Mouse (Mus musculus): ENCODE results near the gene Rps6kb1. TPM values are rescaled to one million over a fixed set of nuclear protein-coding genes. Genes with fewer than 3 reads are reported as not detected.
A peak's percentile ranks its signal among the peaks of the same experiment; 100 is the strongest.

The Rps6kb1 gene
- 10 to 100 TPM; 16.5 to 24.5 (median 23.9) TPM for total RNA-seq (2022)

DNA sequence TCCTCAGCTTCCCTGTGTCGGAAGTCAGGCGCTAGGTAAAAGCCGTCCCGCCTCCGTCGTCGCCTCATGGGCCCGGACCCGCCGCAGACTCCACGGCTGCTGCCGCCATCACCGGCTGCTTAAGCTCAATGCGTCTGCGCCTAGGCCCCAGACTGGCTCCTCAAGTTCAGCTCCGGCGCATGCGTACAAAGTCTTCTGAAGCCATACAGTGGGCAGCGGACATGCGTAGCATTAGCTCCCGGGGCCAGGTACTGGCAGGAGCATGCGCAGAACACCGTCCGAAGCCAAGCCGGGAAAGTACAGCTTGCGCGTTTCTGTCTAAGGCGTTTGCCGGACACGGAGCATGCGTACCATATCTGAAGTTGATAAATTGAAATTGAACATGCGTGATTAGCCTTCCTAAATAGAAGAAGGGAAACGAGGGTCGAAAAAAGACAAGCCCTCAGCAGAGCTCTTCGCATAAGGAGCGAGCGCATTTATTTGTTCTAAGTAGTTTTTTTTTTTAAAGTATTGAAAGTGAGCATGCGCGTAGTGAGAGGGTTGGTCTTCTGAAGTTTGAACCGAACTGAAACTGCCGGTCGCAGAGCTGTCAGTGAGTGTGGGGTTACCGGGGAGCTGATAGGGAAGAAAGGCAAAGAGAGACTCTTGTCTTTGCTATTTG lies at the start of gene Rps6kb1, which contains the start of gene Tubd1:
Rps6kb1 (minus strand) TSS at position 167 of the 661 bp plus-strand sequence.
Tubd1 (plus strand) TSS at position 353 of the 661 bp plus-strand sequence.
- DNase-seq (ENCODE audit: low spot score) = peak; percentile 99

DNA sequence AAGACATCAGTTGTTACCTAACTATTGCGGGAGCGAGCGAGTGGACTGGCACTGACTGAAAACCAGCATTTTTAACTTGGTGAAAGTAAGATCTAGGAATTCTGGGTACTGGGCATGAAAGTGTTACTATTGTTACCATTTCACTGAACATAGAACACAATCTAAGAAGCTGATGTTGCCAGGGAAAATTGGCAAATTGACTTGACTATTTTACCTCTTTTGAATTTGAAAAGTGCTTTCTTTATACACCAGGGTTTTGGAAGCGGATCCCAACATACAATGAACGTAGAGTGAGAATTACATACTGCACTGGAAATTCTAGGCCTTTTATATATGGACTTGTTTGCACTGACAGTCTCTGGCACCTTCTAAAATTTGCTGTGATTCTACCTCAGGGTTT lies 48.8 kb upstream of the Rps6kb1 start:
- no peak for DNase-seq (ENCODE audit: low spot score)

DNA sequence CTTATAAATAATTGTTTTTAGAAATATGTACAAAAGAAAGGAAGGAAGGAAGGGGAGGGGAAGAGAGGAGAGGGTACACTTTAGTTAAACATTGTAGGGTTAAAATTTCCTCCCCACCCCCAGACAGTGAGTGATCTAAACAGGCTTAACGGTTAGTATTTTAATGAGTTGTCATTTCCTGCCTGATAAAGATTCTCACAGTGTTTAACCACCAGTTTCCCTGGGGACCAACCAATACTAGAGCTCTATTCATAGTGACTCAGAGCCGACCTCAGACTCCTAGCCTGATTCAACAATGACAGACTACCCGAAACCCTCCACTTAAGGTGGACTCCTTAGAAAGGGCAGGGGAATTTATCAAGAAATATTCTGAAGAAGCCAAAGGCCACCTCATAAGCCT lies 48.4 kb upstream of the Rps6kb1 start:
- DNase-seq (ENCODE audit: low spot score) = no peak

DNA sequence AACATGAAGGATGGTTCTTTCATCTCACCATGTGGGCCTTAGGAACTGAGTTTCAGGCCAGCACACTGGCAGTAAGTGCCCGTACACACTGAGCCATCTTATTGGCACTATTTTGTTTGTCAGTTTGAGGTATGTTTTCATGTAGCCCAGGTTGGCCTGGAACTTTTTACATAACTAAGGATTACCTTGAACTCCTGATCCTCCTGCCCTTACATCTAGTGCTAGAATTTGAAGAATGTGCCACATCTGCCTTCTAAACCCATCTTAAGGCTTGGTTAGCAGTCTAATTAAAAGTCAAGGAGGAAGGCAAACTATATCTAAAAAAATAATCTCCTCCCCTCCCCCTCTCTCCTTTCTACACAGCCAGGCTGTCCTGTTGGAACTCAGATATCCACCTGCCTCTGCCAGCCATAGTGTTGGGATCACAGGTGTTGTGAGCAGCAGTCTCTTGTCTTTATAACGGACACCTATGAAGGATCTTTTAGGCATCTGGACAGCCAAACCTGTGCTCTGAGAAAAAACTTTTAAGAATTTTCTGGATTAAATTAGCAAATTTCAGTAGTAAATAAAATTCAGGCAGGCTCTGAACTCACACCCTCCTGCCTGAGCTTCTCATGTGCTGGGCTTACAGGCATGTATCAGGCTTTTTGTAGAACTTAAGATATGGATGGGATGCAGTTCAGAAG lies 47.5 kb upstream of the Rps6kb1 start:
- DNase-seq (ENCODE audit: low spot score) = no peak

DNA sequence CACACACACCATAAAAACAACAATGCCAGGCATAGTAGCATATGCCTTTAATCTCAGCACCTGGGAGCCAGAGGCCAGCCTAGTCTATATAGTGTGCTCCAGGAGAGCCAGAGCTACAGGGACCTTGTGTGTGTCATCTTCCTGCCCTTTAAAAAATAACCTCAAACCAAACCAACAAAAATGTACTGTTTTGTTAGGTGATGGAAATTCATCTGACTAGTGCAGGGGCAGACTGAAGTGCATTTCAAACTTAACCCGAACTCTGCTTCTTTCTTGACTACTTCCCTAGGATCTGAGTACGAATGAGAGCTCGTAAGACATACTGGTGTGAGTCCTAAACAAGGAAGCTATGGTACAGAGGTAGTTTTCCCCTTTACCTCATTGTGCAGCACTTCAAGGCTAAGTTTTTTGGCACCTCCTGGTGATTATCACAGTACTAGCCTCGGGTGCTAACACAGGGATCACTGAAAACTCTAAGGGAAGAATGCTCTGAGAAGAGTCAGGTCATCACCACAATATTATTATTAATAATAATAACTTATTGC lies 46.8 kb upstream of the Rps6kb1 start:
- DNase-seq (ENCODE audit: low spot score) = no peak

DNA sequence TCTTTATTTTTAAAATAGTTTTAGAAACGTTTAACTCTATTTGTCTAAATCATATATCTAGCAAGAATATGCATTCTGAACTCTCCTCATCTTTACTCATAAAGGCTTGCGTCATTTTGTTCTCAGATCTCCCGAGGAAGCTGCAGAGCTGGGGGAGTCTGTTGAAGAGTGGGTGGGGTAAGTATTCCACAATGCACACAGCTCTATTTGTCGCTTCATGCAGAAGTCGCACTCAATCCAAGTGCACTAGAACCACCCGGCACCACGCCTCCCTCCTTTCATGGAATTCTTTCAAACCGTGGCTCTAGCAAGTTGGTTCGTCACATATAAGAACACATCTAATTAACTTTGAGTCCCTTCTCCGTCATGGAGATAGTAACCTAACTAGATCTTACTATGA lies 46.0 kb upstream of the Rps6kb1 start:
- DNase-seq (ENCODE audit: low spot score) = no peak

DNA sequence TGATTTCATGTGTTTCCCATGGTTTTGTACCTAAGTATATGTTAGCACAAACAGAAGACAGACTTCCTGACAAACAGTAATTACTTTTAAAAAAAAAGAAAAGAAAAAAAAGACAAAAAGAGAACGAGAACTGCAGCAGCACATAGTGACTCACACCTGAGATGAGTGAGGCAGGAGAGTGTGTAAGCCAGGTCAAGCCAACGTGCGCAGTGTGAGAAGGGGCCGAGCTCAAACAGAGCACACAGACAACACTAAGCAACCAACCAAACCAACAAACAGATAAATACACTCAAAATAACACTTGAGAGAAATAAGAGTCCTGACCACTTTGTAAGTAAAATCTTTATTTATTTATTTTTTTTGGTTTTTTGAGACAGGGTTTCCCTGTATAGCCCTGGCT lies 45.5 kb upstream of the Rps6kb1 start:
- no peak for DNase-seq (ENCODE audit: low spot score)

DNA sequence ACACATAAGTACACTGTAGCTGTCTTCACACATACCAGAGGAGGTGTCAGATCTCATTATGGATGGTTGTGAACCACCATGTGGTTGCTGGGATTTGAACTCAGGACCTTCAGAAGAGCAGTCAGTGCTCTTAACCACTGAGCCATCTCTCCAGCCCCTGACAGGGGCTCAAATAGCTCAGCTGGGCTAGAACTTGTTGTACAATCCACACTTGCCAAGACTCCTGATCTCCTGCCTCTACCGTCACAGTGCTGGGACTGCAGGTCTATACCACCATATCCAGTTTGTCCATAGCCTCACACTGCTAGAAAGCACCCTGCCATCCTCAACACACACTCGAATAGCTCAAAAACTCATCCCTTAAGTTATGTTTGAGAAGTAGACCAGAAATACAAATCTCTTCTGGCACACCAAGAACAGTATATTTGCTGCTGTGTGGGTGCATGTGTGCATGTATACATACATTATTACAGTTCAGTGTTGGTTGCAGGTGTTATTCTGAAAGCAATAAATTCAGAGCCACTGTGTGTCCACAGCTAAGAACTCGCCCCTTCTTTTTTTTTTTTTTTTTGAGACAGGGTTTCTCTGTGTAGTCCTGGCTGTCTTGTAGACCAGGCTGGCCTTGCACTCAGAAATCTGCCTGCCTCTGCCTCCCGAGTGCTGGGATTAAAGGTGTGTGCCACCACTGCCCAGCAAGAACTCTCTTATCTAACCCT lies 44.1 kb upstream of the Rps6kb1 start:
- no peak for DNase-seq (ENCODE audit: low spot score)

DNA sequence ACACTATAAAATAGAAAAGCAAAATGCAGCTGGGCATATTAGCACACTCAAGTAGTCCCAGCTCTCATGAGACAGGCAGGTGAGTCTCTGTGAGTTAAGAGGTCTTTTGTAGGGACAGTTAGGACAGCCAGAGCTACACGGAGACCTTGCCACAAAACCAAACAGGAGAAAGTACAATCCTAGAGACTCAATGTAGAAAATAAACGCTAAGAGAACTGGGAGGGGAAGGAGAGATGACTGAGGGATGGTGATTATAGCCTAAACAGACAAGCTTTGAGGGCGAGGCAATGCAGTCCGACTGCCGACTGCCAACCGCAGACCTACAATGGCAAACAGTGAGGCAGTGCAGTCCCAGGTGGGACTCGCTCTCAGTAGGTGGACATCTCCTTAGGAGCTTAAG lies 43.2 kb upstream of the Rps6kb1 start:
- no peak for DNase-seq (ENCODE audit: low spot score)

DNA sequence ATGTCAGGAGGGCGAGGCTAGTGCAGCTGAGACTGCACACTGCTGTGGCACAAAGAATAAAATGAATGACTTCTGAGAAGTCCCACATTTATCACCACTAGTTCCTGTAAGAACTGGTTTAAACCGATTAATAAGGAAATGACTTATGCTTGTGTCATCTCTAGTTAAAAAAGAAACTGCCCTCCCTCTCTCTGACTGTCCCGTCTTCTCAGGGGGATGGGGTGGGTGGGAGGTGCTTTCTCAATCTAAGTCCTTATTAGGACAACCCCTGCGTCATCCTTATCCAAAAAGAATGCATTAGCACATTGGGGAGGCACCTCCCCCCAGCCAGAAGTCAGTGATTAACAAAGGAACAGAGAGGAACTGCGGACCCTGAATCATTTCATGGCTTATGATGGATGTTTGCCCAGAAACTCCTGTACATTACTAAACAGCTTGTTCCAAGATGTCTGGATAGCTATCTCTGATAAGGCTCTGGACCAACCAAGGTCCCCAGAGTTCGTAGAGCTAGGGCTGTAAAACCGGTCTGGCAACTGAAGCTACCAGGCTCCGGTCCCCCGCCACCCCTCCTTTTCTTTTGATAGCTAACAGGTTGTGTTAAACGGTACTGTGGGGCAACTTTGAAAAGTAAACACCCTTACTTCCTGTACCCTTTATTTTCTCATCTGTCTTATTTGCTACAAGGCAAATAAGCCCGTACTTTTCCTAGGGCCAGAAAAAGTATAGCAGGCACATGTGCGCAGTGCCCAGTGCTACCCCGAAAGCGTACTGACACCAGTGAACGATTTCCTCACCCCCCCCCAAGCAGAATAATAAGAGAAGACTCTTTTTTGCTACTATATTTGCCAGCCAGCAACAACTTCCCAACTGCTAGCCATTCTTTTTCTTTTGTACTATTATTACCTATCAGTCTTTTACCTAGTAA lies 42.5 kb upstream of the Rps6kb1 start:
- peak; percentile 80 for DNase-seq (ENCODE audit: low spot score)

DNA sequence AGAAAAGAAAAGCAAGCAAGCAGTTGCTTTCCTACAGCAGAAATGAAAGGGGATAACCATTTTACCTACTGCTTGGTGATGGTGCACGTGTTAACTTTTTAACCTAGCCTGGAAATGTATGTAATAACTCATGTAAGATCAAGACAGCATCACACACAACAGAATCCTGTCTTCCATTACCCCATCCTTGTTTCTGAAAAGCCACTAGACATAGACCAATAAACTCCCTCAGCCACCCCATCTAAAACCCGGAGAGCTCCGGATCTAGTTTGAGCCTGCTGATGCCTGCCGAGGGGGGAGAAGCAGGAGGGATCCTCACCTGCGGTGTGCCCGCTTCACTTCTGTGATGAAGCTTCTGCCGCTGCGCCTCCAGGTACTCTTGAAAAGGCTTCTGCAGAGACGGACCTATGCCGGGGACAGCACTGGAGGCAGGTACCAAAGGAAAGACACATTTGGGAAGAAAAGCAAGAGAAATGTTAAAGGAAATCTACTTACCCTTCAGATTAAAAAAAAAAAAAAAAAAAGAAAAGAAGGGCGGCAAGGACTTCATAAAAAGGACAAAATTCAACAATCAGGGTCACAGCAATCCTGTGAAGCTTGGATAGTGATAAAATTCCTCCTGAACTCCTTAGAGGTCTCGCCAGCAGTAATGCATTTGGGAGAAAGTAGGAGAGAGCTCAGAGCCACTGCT lies 41.7 kb upstream of the Rps6kb1 start:
- no peak for DNase-seq (ENCODE audit: low spot score)

DNA sequence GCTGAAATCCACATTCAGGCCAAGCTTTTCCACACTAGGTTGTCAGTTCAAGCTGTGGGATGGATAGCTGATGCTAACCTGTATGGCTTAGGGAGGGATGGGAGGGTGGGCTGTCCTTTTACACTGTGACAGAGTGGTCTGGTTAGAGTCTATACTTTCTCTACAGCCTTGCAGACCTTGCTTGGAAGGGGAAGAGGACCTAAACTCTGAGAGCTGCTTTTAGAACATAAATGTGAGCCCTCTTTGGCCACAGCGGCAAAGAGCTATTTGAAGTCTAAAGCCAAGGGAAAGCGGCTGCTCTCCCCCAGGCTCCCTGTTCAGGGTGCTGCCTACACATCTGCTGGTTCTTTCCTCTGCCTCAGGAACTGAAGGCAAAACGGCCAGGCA lies 41.0 kb upstream of the Rps6kb1 start:
- DNase-seq (ENCODE audit: low spot score) = no peak

DNA sequence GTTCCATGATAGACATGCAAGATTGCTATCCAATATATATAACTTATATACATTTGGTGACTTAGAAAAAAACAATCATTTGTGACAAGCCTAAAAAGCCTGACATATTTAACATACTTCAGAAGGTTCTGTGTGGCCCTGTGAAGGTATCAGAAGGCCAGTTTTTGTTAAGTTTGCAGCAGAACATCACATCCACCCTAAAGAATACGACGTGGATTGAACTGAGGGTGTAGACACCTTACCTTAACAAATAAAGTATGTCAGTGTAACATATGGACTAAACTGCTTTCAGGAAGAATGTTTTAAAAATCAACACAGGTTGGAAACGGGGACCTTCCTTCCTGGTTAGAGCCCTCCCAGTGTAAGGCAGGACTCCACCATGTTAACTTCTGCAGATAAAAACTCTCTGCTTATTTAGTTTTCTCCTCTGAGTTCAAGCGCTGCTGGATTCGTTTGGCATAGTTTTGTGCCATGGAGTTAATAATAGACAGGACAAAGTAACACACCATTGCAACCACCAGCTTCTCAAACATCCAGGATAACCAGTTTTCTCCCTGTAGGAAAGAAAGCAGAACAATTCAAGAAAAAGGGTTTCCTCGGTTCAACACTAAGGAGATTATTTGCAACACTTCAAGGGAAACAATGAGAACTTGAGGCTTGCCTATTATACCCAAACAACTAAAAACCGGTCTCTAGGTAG lies 40.4 kb upstream of the Rps6kb1 start:
- no peak for DNase-seq (ENCODE audit: low spot score)

DNA sequence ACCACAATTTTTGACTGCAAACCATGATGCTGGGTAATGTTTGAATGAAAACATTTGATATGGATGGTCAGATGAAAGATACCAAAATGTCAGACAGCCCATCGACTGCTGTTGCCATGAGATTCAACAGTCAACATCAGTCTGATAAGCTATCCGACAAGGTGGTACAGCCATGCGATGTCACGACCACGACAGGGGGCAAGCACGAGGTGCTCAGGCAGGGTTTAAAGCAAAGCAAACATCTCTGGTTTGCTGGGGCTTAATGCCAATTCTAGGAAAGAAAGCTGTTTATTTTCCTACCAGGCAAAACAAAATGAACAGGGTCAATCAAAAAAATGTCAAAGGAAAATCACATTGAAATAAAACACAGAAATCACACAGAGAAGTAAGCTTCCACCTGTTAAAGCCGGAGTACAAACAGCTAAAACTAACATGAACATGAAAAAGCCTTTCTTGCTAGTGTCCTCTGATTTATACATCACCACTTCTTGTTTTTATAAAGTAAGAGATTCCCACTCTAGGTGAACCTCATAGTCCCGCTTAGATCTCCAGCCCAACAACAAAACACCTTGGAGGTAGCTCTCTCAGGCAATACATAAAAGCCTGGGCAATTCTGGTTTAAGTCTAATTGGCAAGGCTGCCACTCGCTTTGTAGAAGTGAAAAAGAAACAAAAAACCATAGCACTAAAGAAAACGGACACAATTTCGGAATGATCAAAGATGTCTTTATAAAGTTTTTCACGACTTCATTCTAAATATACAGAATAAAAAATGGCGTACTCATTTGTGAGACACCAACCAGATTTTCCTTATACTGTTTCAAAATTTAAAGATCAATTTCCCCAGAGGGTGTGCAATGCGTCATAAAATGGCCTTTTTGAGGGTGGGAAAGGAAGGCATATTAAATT lies 39.6 kb upstream of the Rps6kb1 start:
- no peak for DNase-seq (ENCODE audit: low spot score)

DNA sequence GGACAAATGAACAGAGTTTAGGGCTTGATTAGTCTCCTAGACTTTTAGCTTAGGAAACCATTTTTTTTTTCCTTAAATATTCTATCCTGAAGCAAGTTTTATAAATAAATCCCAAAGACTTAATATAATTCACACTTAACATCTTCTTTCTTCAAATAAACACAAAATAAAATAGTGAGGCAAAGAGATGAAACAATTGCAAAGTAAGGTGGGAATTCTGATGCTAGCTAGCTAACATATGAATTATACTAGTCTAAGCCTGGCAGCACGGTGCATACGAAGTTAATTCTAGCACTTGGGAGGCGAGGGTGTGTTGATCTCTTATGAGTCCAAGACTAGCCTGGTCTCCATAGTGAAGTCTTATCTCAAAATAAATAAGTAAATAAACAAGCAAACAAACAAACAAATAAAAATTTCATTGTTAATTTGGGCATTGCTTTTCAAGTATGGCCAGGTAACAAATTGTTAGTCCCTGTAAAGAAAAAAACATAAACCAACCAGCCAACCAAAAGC lies 38.8 kb upstream of the Rps6kb1 start:
- no peak for DNase-seq (ENCODE audit: low spot score)

DNA sequence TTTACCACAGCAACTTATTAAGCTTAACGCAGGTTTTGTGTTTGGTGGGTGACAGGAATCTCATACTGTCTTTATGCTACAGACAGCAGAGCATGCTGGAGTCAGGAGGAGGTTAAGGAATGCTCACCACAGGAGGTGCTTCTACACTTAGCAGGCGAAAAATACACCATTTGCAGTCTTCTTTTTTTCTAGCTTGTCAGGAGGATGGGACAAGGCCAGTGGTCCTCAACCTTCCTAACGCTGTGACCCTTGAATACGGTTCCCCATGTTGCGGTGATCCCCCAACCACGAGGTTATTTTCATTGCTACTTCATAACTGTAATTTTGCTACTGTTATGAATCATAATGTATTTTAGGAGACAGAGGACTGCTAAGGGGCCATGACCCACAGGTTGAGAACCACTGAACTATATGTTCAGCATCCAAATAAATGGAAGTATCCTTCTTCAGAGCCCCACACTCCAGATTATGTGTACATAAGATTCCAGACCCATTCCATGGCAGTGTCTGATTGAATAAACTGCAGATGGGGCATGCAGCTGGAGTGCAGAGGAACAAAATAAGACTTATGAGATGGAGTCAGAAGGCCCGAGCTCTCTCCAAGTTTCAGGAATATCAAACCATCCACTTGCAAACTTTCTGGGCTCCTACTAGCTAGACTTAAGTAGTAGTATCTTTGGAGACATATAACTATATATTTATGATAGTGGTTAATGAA lies 38.1 kb upstream of the Rps6kb1 start:
- DNase-seq (ENCODE audit: low spot score) = no peak

DNA sequence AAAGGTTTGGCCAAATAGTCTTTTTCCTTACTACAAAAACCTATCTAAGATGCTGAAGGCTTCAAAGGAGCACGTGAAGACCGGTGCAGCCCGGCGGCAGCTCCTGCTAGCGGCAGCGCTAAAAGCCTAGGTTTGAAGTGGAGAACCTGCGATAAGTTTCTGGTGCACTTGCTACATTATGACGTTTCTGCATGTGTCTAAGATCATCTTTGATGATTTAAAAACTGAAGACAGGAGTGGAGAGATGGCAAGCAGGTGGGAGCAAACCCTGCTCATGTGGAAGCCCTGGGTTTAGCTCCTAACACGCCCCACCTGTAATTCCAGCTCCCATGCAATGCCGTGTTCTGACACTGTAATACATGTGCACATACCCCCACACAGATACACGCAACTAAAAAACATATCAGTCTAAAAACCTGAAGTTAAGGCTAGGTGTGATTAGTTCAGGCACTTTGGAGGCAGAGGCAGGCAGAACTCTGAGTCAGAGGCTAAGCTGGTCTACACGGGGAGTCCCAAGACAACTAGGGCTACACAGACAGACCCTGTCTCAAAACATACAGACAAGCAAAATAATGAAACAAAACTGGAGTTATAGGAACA lies 37.4 kb upstream of the Rps6kb1 start:
- no peak for DNase-seq (ENCODE audit: low spot score)

DNA sequence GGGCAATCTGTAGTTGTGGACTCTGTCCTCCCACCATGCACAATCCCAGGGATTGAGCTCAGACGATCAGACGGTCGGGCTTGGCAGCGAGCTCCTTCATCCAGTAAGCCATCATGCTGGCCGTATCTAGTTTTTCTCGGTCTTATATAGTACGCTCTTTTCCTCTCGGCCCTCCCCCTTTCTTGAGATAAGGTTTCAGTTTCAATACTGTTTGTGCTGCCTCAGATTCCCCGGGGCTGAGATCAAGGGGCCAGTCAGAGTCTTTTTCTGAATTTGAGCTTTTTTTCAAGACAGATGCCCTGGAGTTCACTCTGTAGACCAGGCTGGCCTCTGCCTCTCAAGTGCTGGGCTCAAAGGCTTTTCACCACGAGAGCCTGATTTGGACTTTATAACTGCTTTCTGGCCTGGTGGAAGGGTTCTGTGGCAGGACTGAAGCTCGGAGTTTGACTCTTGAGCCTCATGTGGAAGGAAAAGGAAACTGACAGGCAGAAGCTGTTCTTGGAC lies 36.7 kb upstream of the Rps6kb1 start:
- peak; percentile 74 for DNase-seq (ENCODE audit: low spot score)
